Mouse (Mus musculus) liver, adult 2 months (tissue): ENCODE results near the gene Olfr195.

Experiments used
- CTCF ChIP-seq: fragments of 200-500 bp; IDR thresholded peaks from 2 replicates; pipeline ENCODE4 v1.5.1; 2011; ENCODE audit warnings: low read depth, low read length, control low read depth
- POLR2A ChIP-seq: fragments of 200-500 bp; IDR thresholded peaks from 2 replicates; pipeline ENCODE4 v1.6.1; 2011; ENCODE audit warnings: low read length, control low read depth; ENCODE audit not compliant: insufficient read depth; ENCODE audit errors: extremely low read depth

DNA sequence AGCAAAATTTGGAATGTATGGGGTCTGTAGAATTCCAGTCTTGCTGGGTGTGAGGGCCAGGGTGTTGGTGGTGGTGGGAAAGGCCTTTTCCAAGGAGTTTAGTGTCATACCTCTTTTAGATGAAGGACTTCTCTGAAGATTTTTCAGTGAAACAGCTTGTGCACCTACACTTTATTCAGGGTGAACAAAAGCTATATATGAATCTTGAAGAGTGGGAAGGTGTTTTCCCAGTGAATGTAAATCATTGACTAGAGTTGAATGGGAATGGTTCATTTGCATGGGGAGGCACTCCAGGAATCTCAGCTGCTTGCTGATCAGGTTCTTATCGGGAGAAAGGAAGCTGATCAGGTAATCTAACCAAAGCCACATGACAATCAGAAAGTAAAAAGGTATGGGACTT lies 16.1 kb upstream of the Olfr195 start:
- TF ChIP-seq CTCF: no peak
- TF ChIP-seq POLR2A: no peak
